Mouse (Mus musculus) liver, postnatal 0 days (tissue): Measurements from ENCODE around the gene Rnf135.

Experiments used
- CTCF ChIP-seq: sonication (generic); IDR thresholded peaks from 2 replicates; pipeline ENCODE4 v1.5.1; 2016; ENCODE audit warnings: antibody characterized with exemption, low read depth
- EP300 ChIP-seq: IDR thresholded peaks from 2 replicates; pipeline ENCODE4 v1.6.1; 2016; ENCODE audit warnings: antibody characterized with exemption, low read depth, mild to moderate bottlenecking

- TF ChIP-seq CTCF (no peak), EP300 (peak; percentile 72)
These were observed 11.8 kb upstream of the Rnf135 start for GRCm38 (mm10) chr11:80171884-80172283.
